Mouse (Mus musculus): Measurements from ENCODE around the gene Pou2f1. TPM values are rescaled to one million over a fixed set of nuclear protein-coding genes. Genes with fewer than 3 reads are reported as not detected.

Pou2f1 gene
- total and polyA plus RNA-seq, 3 experiments: 4.6 to 10.2 TPM; not detected in 1

DNA sequence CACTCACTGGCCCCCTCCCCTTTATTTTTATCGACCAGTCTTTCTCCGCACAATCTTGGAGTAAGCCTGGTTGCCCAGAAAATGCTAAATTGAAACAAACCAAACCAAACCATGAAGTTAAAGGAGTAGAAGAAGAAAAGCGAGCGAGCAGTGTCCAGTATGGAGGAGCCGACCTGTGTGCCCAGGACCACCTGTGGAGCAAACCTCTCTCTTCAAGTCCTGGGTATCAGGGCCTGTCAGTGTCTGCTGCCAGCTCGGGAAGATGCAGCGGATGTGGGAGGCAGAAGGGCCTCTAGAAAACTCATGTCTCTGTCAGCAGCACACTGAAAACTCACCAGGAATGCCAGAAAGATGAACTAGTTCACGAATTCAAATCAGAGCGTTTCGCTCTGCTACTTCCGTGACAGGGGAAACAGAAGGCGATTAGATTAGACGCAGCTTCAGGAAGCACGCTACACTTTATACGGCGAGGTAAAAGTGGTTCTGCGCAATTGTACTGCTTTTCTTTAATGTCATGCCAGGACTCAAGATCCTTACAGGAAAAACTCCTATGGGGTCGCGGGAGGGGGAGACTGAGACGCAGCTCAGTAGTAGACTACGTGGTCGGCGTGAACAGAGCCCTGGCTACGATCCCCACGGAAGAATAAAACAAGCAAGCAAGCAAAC lies 45.2 kb upstream of the Pou2f1 start:
- TF ChIP-seq ZKSCAN1 (IDR thresholded peaks at IDR 0.05; ENCODE audit: low read depth, low read length) (no peak), MYB (IDR thresholded peaks at IDR 0.05; ENCODE audit: low read depth, low read length) (no peak), HCFC1 (IDR thresholded peaks at IDR 0.05; ENCODE audit: low read depth, low read length) (no peak), POLR2AphosphoS2 (IDR thresholded peaks at IDR 0.05; ENCODE audit: low read length) (no peak), CHD2 (IDR thresholded peaks at IDR 0.05; ENCODE audit: low read length) (no peak), SIN3A (IDR thresholded peaks at IDR 0.05; ENCODE audit: low read length) (no peak), GABPA (IDR thresholded peaks at IDR 0.05; ENCODE audit: low read depth, low read length) (no peak), ELF1 (IDR thresholded peaks at IDR 0.05; ENCODE audit: low read depth, low read length) (no peak), CTCF (IDR thresholded peaks at IDR 0.05 in 2 of 3, conservative IDR thresholded peaks at IDR 0.05 in 1 of 3; ENCODE audit: control insufficient read depth in 1 of 3, insufficient read depth in 1 of 3, low read depth in 2 of 3, low read length in 3 of 3, poor library complexity in 1 of 3, severe bottlenecking in 1 of 3) (no peak), ZMIZ1 (IDR thresholded peaks at IDR 0.05; ENCODE audit: low read depth, low read length) (no peak), BHLHE40 (IDR thresholded peaks at IDR 0.05; ENCODE audit: borderline replicate concordance, low read depth, low read length) (no peak), MXI1 (IDR thresholded peaks at IDR 0.05; ENCODE audit: low read depth, low read length) (no peak), ZC3H11A (IDR thresholded peaks at IDR 0.05; ENCODE audit: low read depth, low read length) (no peak), RAD21 (IDR thresholded peaks at IDR 0.05; ENCODE audit: low read depth, low read length) (no peak)
- no peak overlapping the region for H3K4me3 ChIP-seq (ENCODE audit: control insufficient read depth in 1 of 2, insufficient read depth in 1 of 2, low read depth in 2 of 2, low read length in 2 of 2)
- no peaks in the 10 kb centered on the region for H3K79me2 ChIP-seq (ENCODE audit: control insufficient read depth, insufficient read depth, low read length, poor library complexity)
- no peaks in the 10 kb centered on the region for H3K9me3 ChIP-seq (replicated peaks; ENCODE audit: insufficient read depth, low read length)
- no peaks in the 10 kb centered on the region; a peak in 1 of 4 replicates for H3K4me1 ChIP-seq (ENCODE audit: control insufficient read depth in 1 of 2, insufficient read depth in 2 of 2, low read length in 2 of 2)
- H3K36me3 ChIP-seq (ENCODE audit: control insufficient read depth in 1 of 2, insufficient read depth in 2 of 2, low read length in 2 of 2): no peaks in the 10 kb centered on the region
- no peak for DNase-seq (ENCODE audit: low read depth, low spot score)
- peaks cover 0 to 5% of the 10 kb centered on the region in 2 experiments; a peak in 3 of 4 replicates for H3K27me3 ChIP-seq (ENCODE audit: control insufficient read depth in 1 of 2, insufficient read depth in 2 of 2, low read length in 2 of 2)
- H3K27ac ChIP-seq (ENCODE audit: control insufficient read depth, low read depth, low read length): no peak overlapping the region
- no peak overlapping the region for H3K9ac ChIP-seq (ENCODE audit: control insufficient read depth, low read depth, low read length, poor library complexity, severe bottlenecking)

DNA sequence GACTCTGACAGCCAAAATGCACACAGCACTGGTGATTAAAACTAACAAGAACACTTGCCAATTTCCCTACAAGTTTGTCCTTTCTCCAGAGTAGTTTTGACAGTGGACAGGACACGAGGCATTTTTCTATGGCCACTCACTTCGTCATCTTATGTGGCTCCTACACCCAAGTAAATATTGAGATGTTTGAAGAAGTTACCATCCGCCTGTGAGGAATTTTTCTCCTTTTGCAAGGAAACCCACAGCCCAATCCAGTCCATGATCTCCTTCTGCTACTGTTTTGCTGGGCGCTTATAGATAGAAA lies 43.4 kb upstream of the Pou2f1 start:
- H3K27me3 ChIP-seq (ENCODE audit: control insufficient read depth in 1 of 2, insufficient read depth in 2 of 2, low read length in 2 of 2): peaks cover 0 to 5% of the 10 kb centered on the region in 2 experiments; a peak in 3 of 4 replicates

More for the DNA sequence above, 43.4 kb upstream of the Pou2f1 start:
- no peaks in the 10 kb centered on the region; a peak in 1 of 4 replicates for H3K4me1 ChIP-seq (ENCODE audit: control insufficient read depth in 1 of 2, insufficient read depth in 2 of 2, low read length in 2 of 2)
- H3K79me2 ChIP-seq (ENCODE audit: control insufficient read depth, insufficient read depth, low read length, poor library complexity): no peaks in the 10 kb centered on the region
- H3K27ac ChIP-seq (ENCODE audit: control insufficient read depth, low read depth, low read length): no peak overlapping the region
- H3K4me3 ChIP-seq (ENCODE audit: control insufficient read depth in 1 of 2, insufficient read depth in 1 of 2, low read depth in 2 of 2, low read length in 2 of 2): no peak overlapping the region
- TF ChIP-seq SMC3 (IDR thresholded peaks at IDR 0.05; ENCODE audit: low read depth, low read length): no peak
- TF ChIP-seq ZKSCAN1 (IDR thresholded peaks at IDR 0.05; ENCODE audit: low read depth, low read length): no peak
- TF ChIP-seq MYC (IDR thresholded peaks at IDR 0.05; ENCODE audit: low read depth, low read length): no peak
- no peak for TF ChIP-seq TAL1 (IDR thresholded peaks at IDR 0.05; ENCODE audit: low read length)
- TF ChIP-seq NRF1 (IDR thresholded peaks at IDR 0.05; ENCODE audit: insufficient read depth, low read depth, low read length, poor library complexity, severe bottlenecking): no peak
- DNase-seq (ENCODE audit: low read depth, low spot score): no peak
- no peaks in the 10 kb centered on the region for H3K36me3 ChIP-seq (ENCODE audit: control insufficient read depth in 1 of 2, insufficient read depth in 2 of 2, low read length in 2 of 2)
- H3K9me3 ChIP-seq (replicated peaks; ENCODE audit: insufficient read depth, low read length): no peaks in the 10 kb centered on the region
- no peak overlapping the region for H3K9ac ChIP-seq (ENCODE audit: control insufficient read depth, low read depth, low read length, poor library complexity, severe bottlenecking)

Measured in MEL (cell line).